Mouse (Mus musculus): ENCODE measurements around the gene Aqp7. TPM values are rescaled to one million over a fixed set of nuclear protein-coding genes. Genes with fewer than 3 reads are reported as not detected.

Aqp7 gene
- total RNA-seq, 2 experiments from 2014 or later = 8.2 to 10.5 TPM

DNA sequence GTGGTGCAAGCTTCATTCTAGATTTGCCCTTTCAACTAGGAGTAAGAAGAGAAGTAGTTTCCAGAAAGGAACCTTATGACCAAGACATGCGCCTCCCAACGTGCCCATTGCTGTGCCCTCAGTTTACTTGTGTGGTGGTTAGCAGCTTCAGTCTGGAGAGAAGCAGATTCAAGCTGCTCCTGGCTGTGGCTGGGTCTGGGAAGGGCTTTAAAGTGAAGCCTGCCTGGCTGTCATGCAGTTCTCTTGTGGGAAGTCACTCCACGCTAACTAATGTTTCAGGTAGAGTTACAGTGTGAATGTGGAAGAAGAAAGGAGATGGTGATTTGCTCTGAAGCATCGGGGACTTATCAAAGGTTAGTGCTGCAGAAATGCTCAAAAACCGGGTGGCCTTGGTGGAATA lies 32.1 kb downstream of the Aqp7 start:
- DNase-seq (ENCODE audit: low spot score in 2 of 2) = no peak

- DNase-seq (ENCODE audit: low spot score in 2 of 2) = no peak
Observed at GRCm38 (mm10) chr4:41013351-41013750, 34.6 kb downstream of the Aqp7 start.

- DNase-seq (ENCODE audit: low spot score in 2 of 2) = no peak
Observed at GRCm38 (mm10) chr4:41000842-41001639, 46.9 kb downstream of the Aqp7 start.

DNA sequence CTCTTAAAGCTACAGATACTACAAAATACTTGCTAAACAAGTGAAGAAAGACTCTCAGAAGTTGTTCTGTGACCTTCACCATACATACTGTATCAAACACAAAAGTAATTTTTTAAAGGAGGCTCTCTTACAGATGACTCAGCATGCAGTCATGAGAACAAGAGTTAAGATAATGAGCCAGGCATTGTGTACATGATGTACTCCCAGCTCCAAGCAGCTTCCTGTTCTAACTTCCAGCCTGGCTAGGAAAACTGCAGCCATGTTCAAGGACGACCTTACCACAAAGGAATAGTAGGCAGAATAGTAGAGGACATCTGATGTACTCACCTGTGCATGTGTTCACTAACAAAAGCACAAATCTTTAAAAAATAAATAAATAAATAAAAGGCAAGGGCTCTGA lies 47.7 kb downstream of the Aqp7 start:
- no peak for DNase-seq (ENCODE audit: low spot score in 2 of 2)

DNA sequence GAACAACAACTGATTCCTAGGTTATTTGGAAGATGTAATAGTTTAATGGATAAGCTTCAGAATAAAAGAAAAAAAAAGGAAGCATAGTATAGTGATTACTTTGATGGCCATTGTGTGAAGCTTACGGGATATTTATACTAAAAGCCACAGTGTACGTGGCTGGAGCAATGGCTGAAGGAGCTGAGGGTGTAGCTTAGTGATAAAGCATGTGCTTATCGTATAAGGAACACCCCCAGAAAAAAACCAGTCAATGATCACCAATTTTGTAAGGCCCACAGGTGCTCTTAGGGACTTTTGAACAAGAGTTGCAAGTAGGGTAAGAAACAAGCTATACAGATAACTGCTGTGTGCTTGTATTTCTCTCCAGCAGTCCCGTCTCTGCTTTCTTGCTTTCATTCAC lies 50.0 kb downstream of the Aqp7 start:
- no peak for DNase-seq (ENCODE audit: low spot score in 2 of 2)

GRCm38 (mm10) chr4:40996302-40996701 lies 51.6 kb downstream of the Aqp7 start:
- no peak for DNase-seq (ENCODE audit: low spot score in 2 of 2)

DNA sequence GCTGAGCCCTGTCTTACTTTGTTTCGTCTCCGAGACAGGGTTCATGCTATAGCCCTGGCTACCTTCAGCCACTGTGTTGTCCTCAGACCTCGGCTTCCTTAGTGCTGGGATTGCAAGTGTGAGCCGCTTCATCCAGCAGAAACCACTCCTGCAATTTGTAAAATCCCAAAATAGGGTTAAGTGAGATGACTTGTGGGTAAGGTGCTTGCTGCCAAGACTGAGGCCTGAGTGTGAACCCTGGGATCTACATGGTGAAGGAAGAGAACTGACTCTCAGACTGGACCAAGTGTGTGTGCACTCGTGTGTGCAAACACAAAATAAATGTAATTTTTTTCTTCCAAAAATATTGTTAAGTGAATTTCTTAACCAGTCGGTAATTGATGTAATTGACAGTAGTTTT lies 58.3 kb downstream of the Aqp7 start:
- DNase-seq (ENCODE audit: low spot score in 2 of 2) = no peak

GRCm38 (mm10) chr4:40983686-40984085 lies 64.3 kb downstream of the Aqp7 start:
- DNase-seq (ENCODE audit: low spot score in 2 of 2) = peak in 1 of 2 experiments; percentile 15

Small RNA genes lying within 50 kb of the gene (microRNA-seq; reads per million reads assigned to microRNA genes)
- gene Mir3094 = not detected

Other genes with a start within 250 kb of the Aqp7 start
- 10 to 100 TPM; 89.0 to 91.4 TPM for gene B4galt1, start 194.1 kb downstream of the Aqp7 start, total RNA-seq (2021)
- not detected for gene Spink4, start 128.1 kb downstream of the Aqp7 start, total RNA-seq (2021)
- gene Bag1, start 99.8 kb downstream of the Aqp7 start, total RNA-seq (2021) = 100 to 1,000 TPM; 174 to 190 TPM
- 10 to 100 TPM; 40.9 to 43.3 TPM for gene Chmp5, start 99.7 kb downstream of the Aqp7 start, total RNA-seq (2021)
- gene Nfx1, start 77.2 kb downstream of the Aqp7 start, total RNA-seq (2021) = 10 to 100 TPM; 41.7 to 45.6 TPM
- under 1 TPM in 1 of 2 experiments, not detected in 1; 0.49 TPM for gene Aqp3, start 50.0 kb upstream of the Aqp7 start, total RNA-seq (2021)
- gene Nol6, start 76.3 kb upstream of the Aqp7 start, total RNA-seq (2021) = 10 to 100 TPM; 23.4 to 26.8 TPM
- gene Ube2r2, start 87.6 kb upstream of the Aqp7 start, total RNA-seq (2021) = 10 to 100 TPM; 97.5 to 98.5 TPM
- 100 to 1,000 TPM; 127 to 136 TPM for gene Ubap2, start 227.0 kb upstream of the Aqp7 start, total RNA-seq (2021)